Mouse (Mus musculus) hindlimb bud, embryonic 11.5 days (tissue): ENCODE results near the gene Kcnh5.

ENCODE experiments used
- DNase-seq: peaks from one replicate; pipeline ENCODE4 v3.0.0-alpha.2; 2012; ENCODE audit warnings: low read depth, low spot score; ENCODE audit errors: extremely low spot score

The Kcnh5 gene

GRCm38 (mm10) chr12:75176691-75177645 is at the start of gene Kcnh5:
Gene Kcnh5 (minus strand): TSS chr12:75177332.
- DNase-seq, result no peak

DNA sequence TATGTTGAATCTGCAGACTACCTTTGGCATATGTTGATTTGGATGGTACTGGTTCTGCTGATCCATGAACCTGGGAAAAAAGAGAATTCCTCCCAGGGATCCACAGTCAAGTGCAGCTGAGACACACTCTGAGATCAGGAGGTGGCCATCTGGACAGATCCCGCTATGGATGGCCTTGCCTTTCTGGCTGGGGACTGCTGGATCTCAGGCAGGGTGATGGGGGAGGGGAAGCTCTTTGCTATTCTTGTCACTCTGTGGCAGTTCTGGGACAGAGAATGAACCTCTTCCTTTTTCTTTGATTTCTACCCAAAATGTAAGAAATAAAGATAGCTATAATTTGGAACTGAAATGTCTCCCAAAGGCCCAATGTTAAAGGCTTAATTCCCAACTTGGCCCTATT is 46.8 kb upstream of the Kcnh5 start:
- DNase-seq, result no peak

- DNase-seq, result no peak
Measured at GRCm38 (mm10) chr12:75189413-75189812, 12.3 kb upstream of the Kcnh5 start.

GRCm38 (mm10) chr12:75182646-75183045 is 5.5 kb upstream of the Kcnh5 start:
- DNase-seq, result no peak

- DNase-seq, result no peak
Measured at GRCm38 (mm10) chr12:75179491-75179890, 2.4 kb upstream of the Kcnh5 start.

- no peak for DNase-seq
Measured at GRCm38 (mm10) chr12:75177646-75178030, 506 bp upstream of the Kcnh5 start.

- no peak for DNase-seq
Measured at GRCm38 (mm10) chr12:75175931-75176565, 1.1 kb downstream of the Kcnh5 start.

- no peak for DNase-seq
Measured at GRCm38 (mm10) chr12:75170970-75171369, 6.2 kb downstream of the Kcnh5 start.

- DNase-seq, result no peak
Measured at GRCm38 (mm10) chr12:75153076-75153568, 24.0 kb downstream of the Kcnh5 start.

GRCm38 (mm10) chr12:75139792-75140191 is 37.3 kb downstream of the Kcnh5 start:
- no peak for DNase-seq

GRCm38 (mm10) chr12:75091921-75092320 is 85.2 kb downstream of the Kcnh5 start:
- no peak for DNase-seq

- no peak for DNase-seq
Measured at GRCm38 (mm10) chr12:75090957-75091356, 86.2 kb downstream of the Kcnh5 start.

DNA sequence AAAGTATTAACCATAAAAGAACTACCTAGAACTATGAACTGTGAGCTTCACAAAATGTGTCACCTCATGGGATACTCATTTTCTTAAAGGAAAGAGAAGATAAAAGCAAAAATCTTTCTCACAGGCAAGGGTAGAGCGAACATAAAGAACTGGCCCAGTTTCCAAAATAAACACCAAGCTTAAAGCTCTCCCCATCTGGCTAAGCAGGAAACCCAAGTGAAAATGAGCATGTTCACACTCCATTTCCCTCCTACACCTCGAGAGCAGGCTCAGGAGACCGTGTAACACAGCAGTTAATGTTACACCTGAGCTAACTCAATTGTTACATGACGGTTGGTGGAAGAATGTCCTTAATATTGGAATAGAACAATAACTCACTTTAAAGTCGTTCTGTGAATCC is 100.0 kb downstream of the Kcnh5 start:
- DNase-seq, result no peak

DNA sequence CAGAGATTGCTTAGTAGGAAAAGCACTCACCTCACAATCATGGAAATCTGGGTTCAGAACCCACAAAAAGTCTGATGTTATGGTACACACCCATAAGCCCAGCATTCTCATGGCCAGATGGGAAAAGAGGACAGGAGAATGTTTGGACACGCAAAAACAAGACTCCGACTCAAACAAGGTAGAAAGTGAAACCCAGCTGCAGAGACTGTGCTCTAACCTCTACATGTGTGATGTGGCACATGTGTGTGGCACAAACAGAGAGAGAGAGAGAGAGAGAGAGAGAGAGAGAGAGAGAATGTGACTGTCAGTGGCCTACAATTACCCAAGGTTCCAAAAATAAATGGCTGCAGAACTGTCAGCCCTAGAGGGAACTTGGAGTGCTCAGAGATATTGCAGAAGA is 106.1 kb downstream of the Kcnh5 start:
- no peak for DNase-seq

DNA sequence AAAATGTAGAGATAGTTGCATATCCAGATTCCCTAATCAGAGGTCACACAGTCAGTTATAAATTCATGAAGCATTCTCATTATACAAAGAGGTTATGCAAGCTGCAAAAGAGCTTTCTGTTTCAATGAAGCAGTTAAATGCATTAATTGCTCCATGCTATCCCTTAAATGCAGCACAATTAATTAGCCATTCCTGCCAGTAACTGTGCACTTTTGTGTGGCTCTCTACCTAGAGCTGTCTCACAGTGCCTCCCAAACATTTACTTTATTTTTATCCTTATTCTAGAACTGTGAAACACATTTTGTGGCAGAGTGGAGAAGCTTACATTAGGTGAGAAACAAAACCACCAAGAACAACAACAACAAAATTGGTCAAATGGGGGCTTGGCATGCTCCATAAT is 114.6 kb downstream of the Kcnh5 start:
- DNase-seq, result no peak

DNA sequence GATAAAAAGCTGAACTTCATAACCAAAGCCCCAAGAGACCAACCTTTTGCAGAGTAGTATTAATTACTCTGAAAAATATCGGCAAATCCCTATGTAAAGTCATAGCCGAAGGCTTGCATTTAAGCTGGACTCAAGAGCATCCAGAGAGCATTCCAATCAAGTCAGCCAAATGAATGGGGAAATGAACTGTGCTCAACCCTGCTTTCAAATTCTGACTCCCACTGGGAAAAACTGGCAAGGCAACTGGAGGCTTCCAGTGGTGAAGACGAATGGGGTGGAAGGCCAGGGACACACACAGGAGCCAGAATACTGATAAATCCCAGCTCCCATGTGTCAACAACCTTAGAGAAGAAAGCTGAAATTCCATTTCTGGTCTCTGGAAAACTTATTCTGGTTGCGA is 115.4 kb downstream of the Kcnh5 start:
- DNase-seq, result no peak

DNA sequence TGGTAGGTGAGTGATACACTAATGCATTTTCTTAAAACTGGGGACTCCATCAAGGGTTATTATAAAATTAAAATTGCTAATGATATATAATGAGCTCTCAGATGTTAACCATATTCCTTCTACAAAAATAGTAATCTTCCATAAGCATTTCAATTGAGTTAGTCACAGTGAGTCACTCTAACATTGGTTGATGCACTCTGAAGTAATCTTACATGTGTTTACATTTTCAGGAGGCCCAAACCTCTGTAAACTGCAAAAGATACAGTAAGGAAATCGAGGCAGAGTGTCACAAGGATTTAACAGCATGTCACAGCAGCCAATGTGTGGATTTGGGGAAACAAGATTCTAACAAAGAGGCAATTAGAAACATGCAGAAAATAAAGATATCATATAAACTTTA is 123.4 kb downstream of the Kcnh5 start:
- DNase-seq, result no peak

DNA sequence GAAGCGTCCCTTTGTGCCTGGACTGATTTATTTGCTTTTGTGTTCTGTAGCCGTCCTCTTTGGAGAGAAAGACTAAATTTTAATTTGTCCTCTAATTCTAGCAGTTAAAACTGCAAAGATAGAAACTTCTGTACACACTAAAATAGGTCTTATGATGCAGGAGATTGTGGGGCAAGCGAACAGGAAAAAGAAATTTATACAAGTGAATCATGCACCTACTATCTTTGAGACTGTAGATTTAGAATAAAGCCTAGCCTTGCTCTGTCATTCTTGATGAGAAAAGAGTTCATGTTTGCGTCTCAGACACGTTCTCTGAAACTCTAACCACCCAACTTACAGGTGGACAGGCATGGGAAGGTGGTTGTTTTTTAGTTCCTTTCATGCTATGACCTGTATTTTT is 140.4 kb downstream of the Kcnh5 start:
- DNase-seq, result no peak

GRCm38 (mm10) chr12:75031970-75032864 is 144.9 kb downstream of the Kcnh5 start:
- no peak for DNase-seq

DNA sequence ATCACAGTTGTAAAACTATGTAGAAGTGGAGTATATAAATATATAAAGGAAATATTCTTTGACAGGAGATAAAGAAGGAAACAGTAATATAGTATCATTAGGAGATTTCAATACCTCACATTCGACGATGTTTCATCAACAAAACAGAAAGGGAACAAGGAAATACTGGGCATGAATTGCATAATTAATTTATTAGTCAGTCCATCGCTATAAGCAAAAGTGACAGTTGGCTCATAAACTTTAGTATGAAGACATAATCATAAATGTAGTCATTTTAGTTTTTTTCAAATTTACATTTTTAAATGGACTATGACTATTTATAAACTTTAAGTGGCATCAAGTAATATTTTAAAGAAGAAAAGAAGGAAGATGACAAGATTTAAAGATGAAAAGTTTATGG is 205.9 kb downstream of the Kcnh5 start:
- no peak for DNase-seq

GRCm38 (mm10) chr12:74969420-74969819 is 207.7 kb downstream of the Kcnh5 start:
- DNase-seq, result no peak
